Mouse (Mus musculus) liver, embryonic 15.5 days (tissue): ENCODE data around the gene Rsu1. TPM values are rescaled to one million over a fixed set of nuclear protein-coding genes. Genes with fewer than 3 reads are reported as not detected.

ENCODE experiments used
- ATAC-seq: fragments of 200-750 bp; cut with Nextera tagmentation; 2 replicates; pipeline ENCODE4 v1.8.0; 2017; ENCODE audit warnings: moderate number of reproducible peaks, mild to moderate bottlenecking, moderate library complexity; ENCODE audit not compliant: insufficient read depth
- H3K27ac ChIP-seq: fragments of 300-500 bp; sonication (generic); replicated peaks from 2 replicates; pipeline ENCODE4 v1.5.1; 2015; ENCODE audit warnings: mild to moderate bottlenecking, inconsistent platforms
- H3K27me3 ChIP-seq: fragments of 300-500 bp; sonication (generic); 2 replicates; pipeline ENCODE4 v1.6.1; 2015; ENCODE audit warnings: mild to moderate bottlenecking, inconsistent platforms
- H3K36me3 ChIP-seq: fragments of 300-500 bp; sonication (generic); replicated peaks from 2 replicates; pipeline ENCODE4 v1.6.1; 2015; ENCODE audit warnings: moderate library complexity, mild to moderate bottlenecking, inconsistent platforms
- H3K4me1 ChIP-seq: fragments of 300-500 bp; sonication (generic); replicated peaks from 2 replicates; pipeline ENCODE4 v1.6.1; 2015; ENCODE audit warnings: inconsistent platforms
- H3K4me2 ChIP-seq: fragments of 300-500 bp; sonication (generic); 2 replicates; pipeline ENCODE4 v1.6.1; 2015; ENCODE audit warnings: moderate library complexity, mild to moderate bottlenecking, inconsistent platforms
- H3K4me3 ChIP-seq: fragments of 300-500 bp; sonication (generic); replicated peaks from 2 replicates; pipeline ENCODE4 v1.5.1; 2015; ENCODE audit warnings: mild to moderate bottlenecking, inconsistent platforms
- H3K9ac ChIP-seq: fragments of 300-500 bp; sonication (generic); 2 replicates; pipeline ENCODE4 v1.6.1; 2015; ENCODE audit warnings: moderate library complexity, mild to moderate bottlenecking, inconsistent platforms
- H3K9me3 ChIP-seq: fragments of 300-500 bp; sonication (generic); replicated peaks from 2 replicates; pipeline ENCODE4 v1.6.1; 2016; ENCODE audit warnings: inconsistent platforms
- WGBS: fragments of 180-500 bp; shearing (Covaris S2); methylation state at CpG from one replicate; pipeline ENCODE4 v1.1.7; 2015; ENCODE audit warnings: mixed read lengths; ENCODE audit not compliant: insufficient replicate concordance; 5-methylcytosine and 5-hydroxymethylcytosine counted together
- polyA plus RNA-seq: library from polyadenylated mRNA; unstranded; fragments of >200 nt; fragmentation: Nextera tagmentation; extraction: Ambion mirVana; gene quantifications from 2 replicates; pipeline ENCODE4 v1.2.1, GENCODE M21; 2015

Rsu1 gene
- polyA plus RNA-seq, 1 experiment from 2014 or later = 55.2 TPM

- no peaks in the 10 kb centered on the region for H3K9me3 ChIP-seq
- no peak overlapping the region for H3K4me2 ChIP-seq
- no peak overlapping the region for H3K27ac ChIP-seq
- no peak overlapping the region for H3K9ac ChIP-seq
- 27% methylated on average over 4 of the region's 4 CpGs for WGBS
- H3K4me1 ChIP-seq = no peaks in the 10 kb centered on the region
- no peak overlapping the region for H3K4me3 ChIP-seq
- ATAC-seq = no peak
- H3K27me3 ChIP-seq = no peaks in the 10 kb centered on the region
- peaks cover 4% of the 10 kb centered on the region; the same call in 1 of the 2 replicates for H3K36me3 ChIP-seq
Observed at GRCm38 (mm10) chr2:13263150-13263549, 8.1 kb downstream of the Rsu1 start.

GRCm38 (mm10) chr2:13258606-13259005, 12.6 kb downstream of the Rsu1 start:
- no peak for ATAC-seq

GRCm38 (mm10) chr2:13240711-13241110, 30.5 kb downstream of the Rsu1 start:
- no peak overlapping the region for H3K27ac ChIP-seq
- no peak for ATAC-seq

More at GRCm38 (mm10) chr2:13258606-13259005, 12.6 kb downstream of the Rsu1 start:
- H3K4me3 ChIP-seq = no peak overlapping the region
- H3K27me3 ChIP-seq = no peaks in the 10 kb centered on the region
- no peaks in the 10 kb centered on the region for H3K4me1 ChIP-seq
- WGBS = 77% methylated on average over 2 of the region's 2 CpGs
- no peak overlapping the region for H3K4me2 ChIP-seq
- peaks cover 5% of the 10 kb centered on the region for H3K36me3 ChIP-seq
- H3K27ac ChIP-seq = no peak overlapping the region
- H3K9me3 ChIP-seq = no peaks in the 10 kb centered on the region
- H3K9ac ChIP-seq = no peak overlapping the region

GRCm38 (mm10) chr2:13237140-13237901, 33.9 kb downstream of the Rsu1 start:
- WGBS = 67% methylated on average over 8 of the region's 8 CpGs
- Histone ChIP-seq H3K9me3 (no peaks in the 10 kb centered on the region), H3K27ac (no peak overlapping the region), H3K27me3 (no peaks in the 10 kb centered on the region), H3K36me3 (0 out of 2 replicates have a peak, but pooled peaks cover 6% of the 10 kb centered on the region), H3K4me1 (no peaks in the 10 kb centered on the region), H3K9ac (no peak overlapping the region), H3K4me2 (no peak overlapping the region), H3K4me3 (no peak overlapping the region)
- no peak for ATAC-seq

More at GRCm38 (mm10) chr2:13240711-13241110, 30.5 kb downstream of the Rsu1 start:
- H3K9me3 ChIP-seq = no peaks in the 10 kb centered on the region
- H3K4me1 ChIP-seq = no peaks in the 10 kb centered on the region
- H3K4me3 ChIP-seq = no peak overlapping the region
- no peaks in the 10 kb centered on the region for H3K27me3 ChIP-seq
- 0 out of 2 replicates have a peak, but pooled peaks cover 9% of the 10 kb centered on the region for H3K36me3 ChIP-seq
- WGBS = 65% methylated on average over 9 of the region's 9 CpGs
- no peak overlapping the region for H3K4me2 ChIP-seq
- H3K9ac ChIP-seq = no peak overlapping the region

- Histone ChIP-seq H3K9ac (no peak overlapping the region), H3K4me1 (no peaks in the 10 kb centered on the region), H3K27ac (no peak overlapping the region), H3K4me2 (no peak overlapping the region), H3K27me3 (no peaks in the 10 kb centered on the region), H3K9me3 (no peaks in the 10 kb centered on the region), H3K4me3 (no peak overlapping the region), H3K36me3 (0 out of 2 replicates have a peak, but pooled peaks cover 6% of the 10 kb centered on the region)
- 70% methylated on average over 5 of the region's 5 CpGs for WGBS
- no peak for ATAC-seq
Observed at GRCm38 (mm10) chr2:13235696-13236095, 35.5 kb downstream of the Rsu1 start.

GRCm38 (mm10) chr2:13234796-13235195, 36.4 kb downstream of the Rsu1 start:
- Histone ChIP-seq H3K9me3 (no peaks in the 10 kb centered on the region), H3K27me3 (no peaks in the 10 kb centered on the region), H3K9ac (no peak overlapping the region), H3K27ac (no peak overlapping the region), H3K36me3 (0 out of 2 replicates have a peak, but pooled peaks cover 6% of the 10 kb centered on the region), H3K4me2 (no peak overlapping the region), H3K4me1 (no peaks in the 10 kb centered on the region), H3K4me3 (no peak overlapping the region)
- WGBS = 76% methylated on average over 10 of the region's 10 CpGs
- ATAC-seq = no peak

GRCm38 (mm10) chr2:13233902-13234301, 37.3 kb downstream of the Rsu1 start:
- Histone ChIP-seq H3K4me2 (no peak overlapping the region), H3K4me3 (no peak overlapping the region), H3K9me3 (no peaks in the 10 kb centered on the region), H3K9ac (no peak overlapping the region), H3K36me3 (0 out of 2 replicates have a peak, but pooled peaks cover 6% of the 10 kb centered on the region), H3K27ac (no peak overlapping the region), H3K4me1 (no peaks in the 10 kb centered on the region), H3K27me3 (no peaks in the 10 kb centered on the region)
- no peak for ATAC-seq
- 52% methylated on average over 7 of the region's 7 CpGs for WGBS

- no peak overlapping the region for H3K27ac ChIP-seq
- H3K4me2 ChIP-seq = no peak overlapping the region
- 0 out of 2 replicates have a peak, but pooled peaks cover under 1% of the 10 kb centered on the region for H3K36me3 ChIP-seq
- no peak for ATAC-seq
- no peaks in the 10 kb centered on the region for H3K27me3 ChIP-seq
- H3K4me3 ChIP-seq = no peak overlapping the region
- H3K9ac ChIP-seq = no peak overlapping the region
- H3K4me1 ChIP-seq = no peaks in the 10 kb centered on the region
- WGBS = 43% methylated on average over 12 of the region's 12 CpGs
- no peaks in the 10 kb centered on the region for H3K9me3 ChIP-seq
Observed at GRCm38 (mm10) chr2:13233254-13233835, 37.9 kb downstream of the Rsu1 start.

GRCm38 (mm10) chr2:13232305-13232704, 38.9 kb downstream of the Rsu1 start:
- Histone ChIP-seq H3K36me3 (no peaks in the 10 kb centered on the region), H3K4me2 (no peak overlapping the region), H3K4me3 (no peak overlapping the region), H3K27me3 (no peaks in the 10 kb centered on the region), H3K9me3 (no peaks in the 10 kb centered on the region), H3K9ac (no peak overlapping the region), H3K27ac (no peak overlapping the region), H3K4me1 (no peaks in the 10 kb centered on the region)
- no peak for ATAC-seq
- 73% methylated on average over 6 of the region's 6 CpGs for WGBS

GRCm38 (mm10) chr2:13229686-13230085, 41.5 kb downstream of the Rsu1 start:
- H3K27ac ChIP-seq = no peak overlapping the region
- no peaks in the 10 kb centered on the region for H3K4me1 ChIP-seq
- 70% methylated on average over 3 of the region's 3 CpGs for WGBS
- no peaks in the 10 kb centered on the region for H3K36me3 ChIP-seq
- no peaks in the 10 kb centered on the region for H3K9me3 ChIP-seq
- H3K4me2 ChIP-seq = no peak overlapping the region
- H3K9ac ChIP-seq = no peak overlapping the region
- no peak for ATAC-seq
- H3K27me3 ChIP-seq = no peaks in the 10 kb centered on the region
- H3K4me3 ChIP-seq = no peak overlapping the region

- Histone ChIP-seq H3K27ac (no peak overlapping the region), H3K27me3 (no peaks in the 10 kb centered on the region), H3K9ac (no peak overlapping the region), H3K36me3 (0 out of 2 replicates have a peak, but pooled peaks cover 2% of the 10 kb centered on the region), H3K9me3 (no peaks in the 10 kb centered on the region), H3K4me2 (no peak overlapping the region), H3K4me3 (no peak overlapping the region), H3K4me1 (no peaks in the 10 kb centered on the region)
- no peak for ATAC-seq
- WGBS = 52% methylated on average over 4 of the region's 4 CpGs
Observed at GRCm38 (mm10) chr2:13226031-13226430, 45.2 kb downstream of the Rsu1 start.
